Mouse (Mus musculus) neural tube, embryonic 15.5 days (tissue): ENCODE data around the gene Cenpt. TPM values are rescaled to one million over a fixed set of nuclear protein-coding genes. Genes with fewer than 3 reads are reported as not detected.

ENCODE experiments used
- ATAC-seq: fragments of 200-750 bp; cut with Nextera tagmentation; 2 replicates; pipeline ENCODE4 v1.8.0; 2017; ENCODE audit warnings: mild to moderate bottlenecking, moderate TSS enrichment, moderate library complexity; ENCODE audit not compliant: low FRiP score
- H3K27ac ChIP-seq: fragments of 300-500 bp; sonication (generic); replicated peaks from 2 replicates; pipeline ENCODE4 v1.5.1; 2015; ENCODE audit warnings: mild to moderate bottlenecking, inconsistent platforms
- H3K27me3 ChIP-seq: fragments of 300-500 bp; sonication (generic); replicated peaks from 2 replicates; pipeline ENCODE4 v1.6.1; 2015; ENCODE audit warnings: inconsistent platforms
- H3K36me3 ChIP-seq: fragments of 300-500 bp; sonication (generic); 2 replicates; pipeline ENCODE4 v1.6.1; 2015; ENCODE audit warnings: inconsistent platforms
- H3K4me1 ChIP-seq: fragments of 300-500 bp; sonication (generic); 2 replicates; pipeline ENCODE4 v1.6.1; 2015; ENCODE audit warnings: inconsistent platforms
- H3K4me2 ChIP-seq: fragments of 300-500 bp; sonication (generic); 2 replicates; pipeline ENCODE4 v1.6.1; 2015; ENCODE audit warnings: inconsistent platforms, mild to moderate bottlenecking, moderate library complexity
- H3K4me3 ChIP-seq: fragments of 300-500 bp; sonication (generic); replicated peaks from 2 replicates; pipeline ENCODE4 v1.5.1; 2015; ENCODE audit warnings: mild to moderate bottlenecking, inconsistent platforms
- H3K9ac ChIP-seq: fragments of 300-500 bp; sonication (generic); replicated peaks from 2 replicates; pipeline ENCODE4 v1.6.1; 2015; ENCODE audit warnings: mild to moderate bottlenecking, inconsistent platforms
- H3K9me3 ChIP-seq: fragments of 300-500 bp; sonication (generic); replicated peaks from 2 replicates; pipeline ENCODE4 v1.6.1; 2016; ENCODE audit warnings: inconsistent platforms
- WGBS: fragments of 180-500 bp; shearing (Covaris S2); methylation state at CpG from one replicate; pipeline ENCODE4 v1.1.7; 2015; ENCODE audit warnings: mixed read lengths; 5-methylcytosine and 5-hydroxymethylcytosine counted together
- polyA plus RNA-seq: library from polyadenylated mRNA; unstranded; fragments of >200 nt; fragmentation: Nextera tagmentation; extraction: Ambion mirVana; gene quantifications from 2 replicates; pipeline ENCODE4 v1.2.1, GENCODE M21; 2015

The Cenpt gene
- polyA plus RNA-seq, 1 experiment from 2014 or later = 49.3 TPM

DNA sequence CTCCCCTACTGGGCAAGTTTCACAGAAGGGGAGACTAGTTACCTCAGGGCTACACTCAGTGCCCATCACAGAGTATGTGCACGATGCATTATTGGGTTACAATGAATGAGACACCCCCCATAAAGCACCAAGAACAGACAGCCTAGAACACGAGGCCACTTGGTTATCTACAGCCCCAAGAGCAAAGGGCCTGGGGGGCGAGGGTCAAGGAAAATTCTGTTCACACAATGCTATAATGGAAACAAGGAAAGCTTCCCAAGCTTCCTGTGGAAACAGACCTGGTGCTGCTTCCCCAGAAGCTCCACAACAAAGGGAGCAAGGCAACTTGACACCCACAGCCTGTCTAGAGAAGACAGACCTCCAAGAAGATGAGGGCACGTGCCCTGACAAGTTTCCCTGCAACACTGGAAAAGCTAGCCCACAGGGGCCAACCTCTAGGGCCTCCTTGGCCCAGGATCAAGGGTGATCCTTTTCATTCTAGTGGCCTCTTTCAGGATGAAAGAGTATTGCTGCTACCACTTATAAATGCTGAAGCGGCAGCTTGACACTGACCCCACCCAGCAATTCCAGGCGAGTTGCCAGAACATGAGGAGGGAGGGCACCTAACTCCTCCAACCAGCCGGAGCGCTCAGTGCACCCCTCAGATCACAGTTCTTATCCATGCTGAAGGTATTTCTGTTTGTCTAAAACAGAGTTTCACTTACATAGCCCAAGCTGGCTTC lies 53.8 kb downstream of the Cenpt start:
- Histone ChIP-seq H3K4me2 (no peak overlapping the region), H3K27me3 (no peaks in the 10 kb centered on the region), H3K9ac (no peak overlapping the region), H3K4me3 (no peak overlapping the region), H3K9me3 (no peaks in the 10 kb centered on the region), H3K27ac (no peak overlapping the region), H3K4me1 (peaks cover 8% of the 10 kb centered on the region), H3K36me3 (0 out of 2 replicates have a peak, but pooled peaks cover 2% of the 10 kb centered on the region)
- WGBS = 55% methylated on average over 8 of the region's 8 CpGs
- ATAC-seq = no peak; the same call in 1 of the 2 replicates

DNA sequence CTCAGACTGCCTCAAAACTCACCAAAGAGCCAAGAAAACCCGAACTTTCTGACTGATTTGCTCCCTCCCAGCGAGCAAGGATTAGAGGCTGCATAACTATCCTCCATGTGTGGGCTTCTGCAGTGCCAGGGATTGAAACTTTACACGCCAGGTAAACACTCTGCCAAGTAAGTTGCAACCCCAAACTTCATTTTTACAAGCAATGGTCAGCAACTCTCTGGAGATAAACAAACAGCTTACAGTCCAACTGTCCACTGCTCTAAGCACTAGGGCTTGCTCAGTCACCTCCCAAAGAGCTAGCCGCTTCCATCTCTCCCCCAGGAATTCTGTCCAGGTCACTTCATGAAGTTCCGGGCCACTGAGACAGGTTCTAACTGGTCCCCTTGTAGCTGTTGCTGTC lies 54.7 kb downstream of the Cenpt start:
- no peak for ATAC-seq
- WGBS = 94% methylated on average over 5 of the region's 5 CpGs

DNA sequence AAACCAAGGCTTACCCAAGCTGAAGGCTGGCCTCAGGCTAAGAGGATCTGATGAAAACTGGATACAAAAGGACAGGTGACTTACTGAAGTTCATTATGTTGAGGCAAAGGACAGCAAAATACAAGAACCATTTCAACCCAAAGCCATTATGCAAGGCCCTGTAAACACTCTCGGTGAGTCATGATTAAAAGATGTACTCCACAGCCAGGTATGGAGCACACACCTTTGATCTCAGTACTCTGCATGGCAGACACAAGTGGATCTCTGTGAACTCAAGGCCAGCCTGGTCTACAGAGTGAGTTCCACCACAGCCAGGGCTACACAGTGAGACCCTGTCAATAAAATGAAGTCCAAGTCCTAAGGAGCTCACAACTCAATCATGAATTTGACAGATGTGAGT lies 57.3 kb downstream of the Cenpt start:
- ATAC-seq = no peak
- Histone ChIP-seq H3K9ac (no peak overlapping the region), H3K4me2 (no peak overlapping the region), H3K4me3 (no peak overlapping the region), H3K9me3 (no peaks in the 10 kb centered on the region), H3K27ac (no peak overlapping the region), H3K27me3 (no peaks in the 10 kb centered on the region), H3K36me3 (no peaks in the 10 kb centered on the region), H3K4me1 (peaks cover 8% of the 10 kb centered on the region)
- 91% methylated on average over 1 of the region's 1 CpGs for WGBS

More for the DNA sequence above, 54.7 kb downstream of the Cenpt start:
- Histone ChIP-seq H3K4me2 (no peak overlapping the region), H3K36me3 (0 out of 2 replicates have a peak, but pooled peaks cover 2% of the 10 kb centered on the region), H3K4me3 (no peak overlapping the region), H3K27ac (no peak overlapping the region), H3K4me1 (peaks cover 8% of the 10 kb centered on the region), H3K27me3 (no peaks in the 10 kb centered on the region), H3K9ac (no peak overlapping the region), H3K9me3 (no peaks in the 10 kb centered on the region)

Other genes starting within 250 kb of the Cenpt start
- 34.0 and 37.4 TPM in 2 replicates for gene Ripor1, start 248.0 kb downstream of the Cenpt start, polyA plus RNA-seq
- 87.0 and 113 TPM in 2 replicates for gene Ctcf, start 216.7 kb downstream of the Cenpt start, polyA plus RNA-seq
- gene Agrp, start 215.9 kb downstream of the Cenpt start, polyA plus RNA-seq = 1.2 and 1.9 TPM in 2 replicates
- 21.5 and 28.5 TPM in 2 replicates for gene Carmil2, start 167.0 kb downstream of the Cenpt start, polyA plus RNA-seq
- 81.1 and 89.4 TPM in 2 replicates for gene Acd, start 152.2 kb downstream of the Cenpt start, polyA plus RNA-seq
- gene Pard6a, start 152.1 kb downstream of the Cenpt start, polyA plus RNA-seq = 47.9 and 59.6 TPM in 2 replicates
- 0.22 and 0.35 TPM in 2 replicates for gene 4933405L10Rik, start 145.6 kb downstream of the Cenpt start, polyA plus RNA-seq
- gene Enkd1, start 145.1 kb downstream of the Cenpt start, polyA plus RNA-seq = 13.9 and 16.2 TPM in 2 replicates
- 60.5 and 73.8 TPM in 2 replicates for gene Gfod2, start 94.6 kb downstream of the Cenpt start, polyA plus RNA-seq
- 9.9 and 10.4 TPM in 2 replicates for gene Ranbp10, start 25.9 kb downstream of the Cenpt start, polyA plus RNA-seq
- gene Tsnaxip1, start 25.5 kb downstream of the Cenpt start, polyA plus RNA-seq = 0.28 and 0.47 TPM in 2 replicates
- gene Thap11, start 1.9 kb upstream of the Cenpt start, polyA plus RNA-seq = 55.8 and 58.3 TPM in 2 replicates
- 145 and 174 TPM in 2 replicates for gene Nutf2, start 7.3 kb upstream of the Cenpt start, polyA plus RNA-seq
- 45.3 and 46.5 TPM in 2 replicates for gene Edc4, start 27.6 kb upstream of the Cenpt start, polyA plus RNA-seq
- gene Nrn1l, start 40.3 kb upstream of the Cenpt start, polyA plus RNA-seq = 1.4 and 1.5 TPM in 2 replicates
- 9.3 and 14.9 TPM in 2 replicates for gene Pskh1, start 47.2 kb upstream of the Cenpt start, polyA plus RNA-seq
- gene Ctrl, start 80.6 kb upstream of the Cenpt start, polyA plus RNA-seq = 3.2 and 3.5 TPM in 2 replicates
- 86.8 and 142 TPM in 2 replicates for gene Psmb10, start 85.2 kb upstream of the Cenpt start, polyA plus RNA-seq
- 3.1 and 3.3 TPM in 2 replicates for gene Lcat, start 90.1 kb upstream of the Cenpt start, polyA plus RNA-seq
- gene Slc12a4, start 112.8 kb upstream of the Cenpt start, polyA plus RNA-seq = 10.8 and 14.1 TPM in 2 replicates
- not detected in 2 replicates for gene Dpep3, start 126.2 kb upstream of the Cenpt start, polyA plus RNA-seq
- 27.8 and 30.6 TPM in 2 replicates for gene Dus2, start 138.1 kb upstream of the Cenpt start, polyA plus RNA-seq
- gene Dpep2nb, start 152.7 kb upstream of the Cenpt start, polyA plus RNA-seq = 0.14 TPM in 1 of 2 replicates, not detected in the other
- gene Ddx28, start 158.6 kb upstream of the Cenpt start, polyA plus RNA-seq = 20.8 and 20.9 TPM in 2 replicates
- gene Nfatc3, start 205.6 kb upstream of the Cenpt start, polyA plus RNA-seq = 3.5 and 4.4 TPM in 2 replicates